Mouse (Mus musculus): ENCODE data around the gene Bloc1s5. TPM values are rescaled to one million over a fixed set of nuclear protein-coding genes. Genes with fewer than 3 reads are reported as not detected.
A peak's percentile ranks its signal among the peaks of the same experiment; 100 is the strongest.

Bloc1s5 gene
- total RNA-seq, 2 experiments from 2014 or later = 6.0 to 9.1 TPM

DNA sequence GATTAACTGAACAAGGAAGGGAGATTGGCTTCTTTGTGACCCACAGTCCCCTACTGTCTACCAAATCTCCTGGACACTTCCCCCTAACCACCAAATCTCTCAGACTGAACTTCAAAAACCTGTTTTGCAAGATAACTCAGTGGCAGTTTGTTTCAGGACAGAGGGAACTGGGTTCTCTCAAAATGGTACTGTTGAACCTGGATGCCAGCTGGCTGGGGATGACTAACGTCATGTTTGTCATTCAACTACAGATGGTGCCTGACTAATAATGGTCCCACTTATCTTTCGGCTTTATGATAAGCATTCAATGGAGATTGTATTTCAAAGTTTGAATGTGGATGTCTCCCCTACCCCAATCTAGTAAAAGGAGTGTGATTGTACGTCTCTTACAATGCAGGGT, 60.2 kb downstream of the Bloc1s5 start:
- peak; percentile 31 to 84 for DNase-seq (ENCODE audit: low spot score in 2 of 2)

DNA sequence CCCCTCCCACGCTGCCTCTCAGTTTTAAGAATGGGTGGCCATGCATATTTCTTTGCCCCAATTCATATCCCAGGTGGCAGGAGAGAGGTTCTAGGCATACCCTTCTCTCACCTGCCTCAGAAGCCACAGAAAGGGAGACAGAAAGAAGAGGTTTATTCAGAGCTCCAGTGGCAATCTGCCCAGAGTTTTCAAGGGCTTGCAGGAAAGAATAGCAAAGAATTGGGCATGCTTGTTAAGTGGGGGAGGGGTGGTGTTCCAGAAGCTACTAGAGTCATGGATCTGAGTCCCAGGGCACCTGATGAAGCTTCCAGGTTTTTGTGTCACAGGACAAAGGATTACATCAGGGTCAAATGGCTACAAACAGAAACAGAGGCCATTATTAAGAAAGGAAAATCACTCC, 61.6 kb downstream of the Bloc1s5 start:
- no peak for DNase-seq (ENCODE audit: low spot score in 2 of 2)

DNA sequence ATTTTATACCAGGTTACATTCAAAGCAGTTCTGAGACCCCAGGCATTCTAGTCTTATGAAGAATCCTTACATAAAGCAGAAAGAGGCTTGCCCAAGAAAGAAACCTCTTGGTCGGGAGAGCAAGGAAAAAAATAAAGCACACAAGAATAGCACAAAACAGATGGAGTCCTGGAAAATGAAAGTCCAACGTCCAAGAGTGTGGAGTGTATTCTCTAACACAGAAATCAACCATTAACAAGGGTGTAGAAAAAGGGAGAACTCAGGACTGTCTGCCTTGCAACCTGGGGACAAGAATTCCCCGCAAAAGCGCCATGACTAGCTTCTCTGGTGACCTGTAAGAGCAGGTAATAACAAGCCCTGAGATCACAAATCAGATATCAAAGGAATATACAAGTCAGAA, 69.7 kb downstream of the Bloc1s5 start:
- no peak for DNase-seq (ENCODE audit: low spot score in 2 of 2)

DNA sequence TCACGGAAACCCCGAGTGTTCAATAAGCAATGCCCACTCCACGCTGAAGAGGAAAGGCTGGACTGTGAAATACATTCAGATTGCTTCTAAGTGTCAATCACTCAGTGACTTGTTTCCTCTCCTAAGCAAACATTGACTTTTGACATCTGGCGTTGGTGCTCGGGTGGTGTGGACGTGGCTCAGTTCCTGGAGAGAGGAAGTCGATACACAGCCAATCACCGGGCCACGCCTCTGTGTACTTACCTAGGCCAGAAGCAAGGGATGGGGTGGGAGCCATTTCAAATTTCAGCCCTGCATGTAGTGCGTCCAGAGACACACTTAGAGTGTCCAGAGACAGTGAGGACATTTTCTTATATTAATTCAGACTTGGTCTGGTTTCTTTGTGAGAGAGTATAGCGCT, 80.3 kb downstream of the Bloc1s5 start:
- DNase-seq (ENCODE audit: low spot score in 2 of 2) = no peak

DNA sequence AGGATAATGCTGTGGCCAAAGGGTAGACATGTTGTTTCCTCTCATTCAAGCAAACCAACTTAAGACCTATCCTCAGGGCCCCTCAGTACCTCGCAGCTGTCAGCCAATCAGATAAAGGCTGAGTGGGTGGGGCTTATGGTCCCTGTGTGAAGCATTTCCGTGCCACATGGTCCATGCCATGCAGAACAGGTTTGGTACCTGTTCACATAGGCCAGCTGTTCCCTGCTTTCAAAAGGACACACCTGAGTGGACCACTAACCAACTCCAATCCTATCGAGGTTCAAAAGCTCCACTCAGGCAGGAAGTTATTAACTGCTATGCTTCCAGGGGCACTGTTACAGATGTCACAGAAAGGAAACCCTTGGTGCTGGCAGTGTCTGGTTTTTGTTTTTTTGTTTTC, 80.7 kb downstream of the Bloc1s5 start:
- no peak for DNase-seq (ENCODE audit: low spot score in 2 of 2)

DNA sequence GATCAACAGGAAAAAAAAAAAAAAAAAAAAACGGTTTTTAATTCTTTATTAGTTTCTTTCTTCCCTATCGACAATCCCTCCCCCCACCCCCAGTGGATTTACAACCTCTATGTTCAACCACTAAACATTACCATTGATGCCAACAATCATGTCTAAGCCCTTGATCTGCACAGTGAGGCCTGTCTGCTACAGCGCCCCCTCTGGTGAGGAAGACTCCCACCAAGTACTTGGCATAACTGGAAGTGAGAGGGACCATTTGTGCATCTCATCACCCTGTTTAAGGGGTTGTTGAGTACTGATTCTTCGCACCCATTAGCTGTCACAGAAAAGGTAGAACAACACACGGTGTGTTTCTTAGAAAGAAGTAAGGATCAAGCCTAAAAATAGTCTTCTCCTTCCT, 86.2 kb downstream of the Bloc1s5 start:
- DNase-seq (ENCODE audit: low spot score in 2 of 2) = no peak

DNA sequence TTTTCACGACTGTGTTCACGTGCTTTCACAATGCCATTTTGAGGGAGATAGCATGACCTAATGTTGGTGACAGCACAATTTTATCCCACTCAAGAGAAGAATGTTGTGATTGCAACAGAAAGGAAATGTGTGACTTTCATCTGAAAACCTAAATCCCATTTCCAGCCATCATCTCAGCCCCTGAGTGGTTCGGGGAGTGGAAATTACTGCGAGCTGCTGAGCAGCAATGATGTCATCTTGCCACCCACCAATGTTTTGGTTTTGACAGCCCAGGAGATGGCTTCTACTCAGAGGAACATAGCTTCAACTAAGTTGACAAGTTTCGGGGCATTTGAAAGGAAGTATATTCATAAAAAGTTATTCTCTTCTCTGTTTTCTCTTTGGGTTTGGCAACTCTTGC, 87.2 kb downstream of the Bloc1s5 start:
- DNase-seq (ENCODE audit: low spot score in 2 of 2) = no peak

DNA sequence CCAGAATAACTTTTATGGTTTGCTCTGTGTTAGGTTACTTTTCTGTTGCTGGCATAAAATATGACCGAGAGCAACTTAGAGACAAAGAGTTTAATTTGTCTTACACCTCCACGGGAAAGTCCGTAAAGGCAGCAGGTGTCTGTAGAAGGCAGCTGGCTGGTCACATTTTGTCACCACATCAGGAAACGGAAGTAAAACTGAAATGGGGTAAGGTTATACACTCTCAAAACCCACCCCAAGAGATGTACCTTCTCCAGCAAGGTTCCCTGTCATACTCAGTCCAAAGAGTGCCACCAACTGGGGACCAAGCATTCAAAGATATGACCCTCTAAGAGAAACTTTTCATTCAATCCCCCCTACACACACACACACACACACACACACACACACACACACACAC, 88.2 kb downstream of the Bloc1s5 start:
- DNase-seq (ENCODE audit: low spot score in 2 of 2) = no peak

DNA sequence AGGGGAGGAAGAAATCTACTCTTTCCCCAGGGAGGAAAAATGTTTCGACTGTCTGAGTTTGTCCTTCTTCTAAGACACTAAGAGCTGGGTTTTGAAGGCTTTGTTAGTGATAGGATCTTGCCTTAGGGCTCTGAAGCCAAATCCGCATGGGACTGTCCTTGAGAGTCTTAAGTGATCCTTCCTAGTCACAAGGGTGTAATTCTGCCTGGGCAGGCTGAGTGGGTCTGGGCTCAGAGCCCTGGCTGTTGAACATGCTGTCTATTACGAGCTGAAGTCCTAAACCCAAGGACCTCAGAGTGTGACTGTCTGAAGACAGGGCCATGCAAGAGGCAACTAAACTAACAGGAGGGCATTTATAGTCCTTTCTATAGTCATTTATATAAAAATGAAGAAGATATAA, 89.4 kb downstream of the Bloc1s5 start:
- DNase-seq (ENCODE audit: low spot score in 2 of 2) = no peak

DNA sequence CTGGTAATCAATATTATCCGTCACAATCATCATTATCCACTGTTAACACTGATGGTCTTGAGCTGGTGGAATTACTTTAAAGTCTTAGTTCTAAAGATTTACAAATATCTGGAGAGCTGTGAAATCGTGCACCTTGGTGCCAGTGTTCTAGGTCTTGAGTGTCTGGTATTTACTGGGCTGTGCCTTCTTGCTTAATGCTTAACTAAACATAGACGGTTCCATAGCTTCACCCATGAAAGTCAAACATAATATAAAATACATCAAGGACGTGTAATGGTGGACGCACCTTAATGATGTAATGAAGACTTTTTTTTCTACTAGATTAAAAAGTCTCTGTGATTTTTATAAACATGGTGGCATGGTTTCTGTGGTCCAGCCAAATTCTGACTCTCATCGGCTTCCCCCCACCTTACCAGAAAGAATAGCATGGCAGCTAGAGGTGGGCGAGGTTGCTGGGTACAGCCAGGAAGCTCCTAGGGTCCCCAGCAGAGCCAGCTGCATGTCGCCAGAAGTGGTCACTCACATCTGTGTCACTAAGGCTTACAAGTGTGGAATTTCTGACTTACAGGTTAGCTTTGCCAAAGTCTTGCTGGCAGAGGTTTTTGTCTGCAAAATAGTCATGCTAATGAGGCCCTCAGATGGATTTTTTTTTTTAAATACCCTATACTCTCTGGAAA, 90.0 kb downstream of the Bloc1s5 start:
- no peak for DNase-seq (ENCODE audit: low spot score in 2 of 2)

DNA sequence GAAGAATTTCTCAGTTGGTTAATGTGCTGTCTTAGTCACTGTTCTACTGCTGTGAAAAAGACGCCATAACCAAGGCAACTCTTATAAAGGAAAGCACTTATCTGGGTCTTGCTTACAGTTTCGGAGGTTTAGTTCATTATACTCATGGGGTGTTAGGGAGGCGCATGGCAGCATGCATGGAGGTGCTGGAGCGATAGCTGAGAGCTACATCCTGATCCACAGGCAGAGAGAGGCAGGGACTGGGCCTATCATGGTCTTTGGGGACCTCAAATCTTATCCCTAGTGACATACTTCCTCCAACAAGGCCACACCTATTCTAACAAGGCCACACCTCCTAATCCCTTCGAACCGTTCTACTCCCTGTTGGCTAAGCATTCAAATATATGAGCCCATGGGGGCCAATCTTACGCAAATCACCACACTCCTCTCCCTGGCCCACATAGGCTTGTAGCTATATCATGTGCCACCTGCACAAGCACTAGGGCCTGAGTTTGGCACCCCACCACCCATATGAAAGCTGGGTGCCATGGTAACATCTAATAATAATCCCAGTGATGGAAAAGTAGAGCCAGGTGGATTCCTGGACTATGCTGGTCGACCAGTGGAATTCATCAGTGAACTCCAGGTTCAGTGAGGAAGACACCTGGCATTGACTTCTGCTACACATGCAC, 91.3 kb downstream of the Bloc1s5 start:
- DNase-seq (ENCODE audit: low spot score in 2 of 2) = no peak

Other genes with a start within 250 kb of the Bloc1s5 start
- 10 to 100 TPM; 43.3 to 43.8 TPM for gene Txndc5, start 106.3 kb downstream of the Bloc1s5 start, total RNA-seq (2021)
- 10 to 100 TPM; 31.5 to 32.0 TPM for gene Eef1e1, start 23.9 kb upstream of the Bloc1s5 start, total RNA-seq (2021)

All from layer of hippocampus, postnatal 14 days (tissue).